Mouse (Mus musculus) left cerebral cortex, postnatal 10 days (tissue): ENCODE data around the gene Kdm4d. TPM values are rescaled to one million over a fixed set of nuclear protein-coding genes. Genes with fewer than 3 reads are reported as not detected.

Source experiments
- DNase-seq, 2 experiments: peaks; one replicate each; pipeline ENCODE4 v3.0.0; 2021 to 2022; ENCODE audit warnings: low spot score in 2 of 2, mixed read lengths in 1 of 2; ENCODE audit errors: extremely low spot score in 1 of 2
- intact Hi-C: fragments of 180-260 bp; cut with DNase I; formaldehyde crosslinking; loops from one replicate; pipeline ENCODE4 v1.15.1; 2025
- total RNA-seq, 2 experiments: library from RNA; stranded (reverse); gene quantifications; 2 replicates each; pipeline ENCODE4 v1.2.3; 2021

Gene Kdm4d
- 1 to 10 TPM; 1.6 to 2.6 TPM for total RNA-seq

GRCm38 (mm10) chr9:14500023-14500915, at the start of gene Kdm4d, which contains the start of gene Cwc15:
Gene Kdm4d (minus strand): TSS chr9:14500482.
Gene Cwc15 (plus strand): TSS chr9:14500617.
- intact Hi-C loops, result loop anchor here (5.0 kb wide), 1 partner anchor 118 kb away; the partner anchor contains the start of gene Endod1

GRCm38 (mm10) chr9:14548366-14548761, 48.1 kb upstream of the Kdm4d start:
- no peak for DNase-seq
- intact Hi-C loops, result no loop called here

More at GRCm38 (mm10) chr9:14500023-14500915, at the start of gene Kdm4d, which contains the start of gene Cwc15:
- DNase-seq, result peak; percentile 96 to 97

GRCm38 (mm10) chr9:14547584-14548365, 47.5 kb upstream of the Kdm4d start:
- peak in 1 of 2 experiments; percentile 30 for DNase-seq
- intact Hi-C loops, result no loop called here

GRCm38 (mm10) chr9:14544034-14544757, 43.9 kb upstream of the Kdm4d start:
- DNase-seq, result no peak
- intact Hi-C loops, result no loop called here

DNA sequence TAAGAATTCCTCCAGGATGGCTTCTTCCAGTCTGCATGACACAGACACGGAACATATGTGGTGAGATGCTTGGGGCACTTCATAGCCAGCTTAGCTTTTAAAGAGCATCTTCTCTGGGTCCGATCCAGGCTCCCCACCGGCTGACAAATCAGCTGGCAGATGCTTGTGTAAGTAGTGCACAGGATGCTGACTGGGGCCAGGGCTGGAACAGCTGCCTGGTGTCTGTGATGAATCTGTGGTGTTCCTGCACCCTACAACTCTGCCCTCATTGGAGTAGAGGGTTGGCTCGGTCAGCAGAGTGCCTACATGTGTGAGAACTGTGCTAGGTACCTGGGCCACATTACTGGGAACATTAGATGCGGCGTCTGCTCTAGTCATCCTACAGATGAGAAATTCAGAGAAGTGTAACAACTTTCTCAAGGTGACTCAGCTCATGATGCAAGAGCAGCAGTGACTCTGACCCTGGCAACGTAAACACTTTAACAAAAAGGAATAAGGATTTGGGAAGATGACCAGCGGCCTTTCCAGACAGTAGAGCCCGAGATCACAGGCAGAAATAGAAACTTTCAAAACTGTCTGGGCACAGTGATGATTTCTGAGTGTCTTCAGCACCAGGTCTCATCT, 34.7 kb upstream of the Kdm4d start:
- intact Hi-C loops, result no loop called here
- DNase-seq, result no peak

DNA sequence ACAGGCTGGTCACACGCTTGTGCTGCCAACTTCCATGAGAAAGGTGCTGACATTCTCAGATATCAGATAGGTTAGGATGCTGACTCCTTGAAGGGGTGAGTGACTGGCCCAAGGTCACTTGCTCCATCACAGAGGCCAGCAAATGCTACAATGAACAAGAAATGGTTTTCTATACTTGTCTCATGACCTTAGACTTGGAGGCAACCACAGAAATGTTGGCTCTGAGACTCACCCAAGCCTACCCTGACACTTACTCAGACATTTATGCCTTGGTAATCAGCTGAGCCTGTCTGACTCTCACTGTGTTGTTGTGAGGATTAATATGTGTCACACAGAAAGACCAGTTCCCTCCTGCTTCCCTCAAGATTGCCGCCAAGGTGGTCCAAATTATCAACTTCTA, 33.4 kb upstream of the Kdm4d start:
- DNase-seq, result no peak
- intact Hi-C loops, result no loop called here

- no peak for DNase-seq
- intact Hi-C loops, result no loop called here
Measured at GRCm38 (mm10) chr9:14532283-14532682, 32.0 kb upstream of the Kdm4d start.

GRCm38 (mm10) chr9:14530004-14530403, 29.7 kb upstream of the Kdm4d start:
- no peak for DNase-seq
- intact Hi-C loops, result no loop called here

DNA sequence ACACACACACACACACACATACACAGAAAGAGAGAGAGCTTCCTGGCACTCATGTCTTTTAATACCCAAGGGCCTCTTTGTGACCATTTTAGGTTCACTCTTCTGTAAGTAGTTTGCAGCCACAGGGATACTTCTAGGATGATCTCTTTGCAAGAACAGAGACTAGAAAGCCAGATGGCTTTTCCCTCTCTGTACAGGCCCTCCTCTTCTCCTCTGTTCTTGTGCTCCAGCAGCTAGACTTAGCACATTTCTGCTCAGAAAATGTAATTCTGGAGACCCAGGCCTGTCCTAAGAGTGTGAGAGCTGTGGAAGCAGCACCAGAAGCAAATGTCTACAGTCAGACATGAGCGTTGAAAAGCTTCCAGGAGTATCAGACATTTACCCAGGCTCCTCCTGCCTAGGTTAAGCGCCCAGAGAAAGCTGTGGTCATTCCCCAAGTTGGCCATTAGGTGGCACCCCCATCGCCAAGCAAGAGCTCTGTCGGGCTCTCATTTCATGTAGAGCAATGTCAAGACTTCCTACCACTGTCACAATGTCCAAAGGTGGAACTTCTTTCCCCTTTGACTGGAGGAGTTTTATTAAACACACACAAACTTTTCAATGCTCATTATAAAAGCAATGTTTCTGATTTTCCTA, 23.2 kb upstream of the Kdm4d start:
- intact Hi-C loops, result loop anchor here (2.0 kb wide), 1 partner anchor 175 kb away; no protein-coding TSS in a partner anchor
- peak; percentile 78 to 79 for DNase-seq

GRCm38 (mm10) chr9:14521695-14522094, 21.4 kb upstream of the Kdm4d start:
- intact Hi-C loops, result loop anchor here (2.0 kb wide), 1 partner anchor 177 kb away; no protein-coding TSS in a partner anchor
- DNase-seq, result no peak

DNA sequence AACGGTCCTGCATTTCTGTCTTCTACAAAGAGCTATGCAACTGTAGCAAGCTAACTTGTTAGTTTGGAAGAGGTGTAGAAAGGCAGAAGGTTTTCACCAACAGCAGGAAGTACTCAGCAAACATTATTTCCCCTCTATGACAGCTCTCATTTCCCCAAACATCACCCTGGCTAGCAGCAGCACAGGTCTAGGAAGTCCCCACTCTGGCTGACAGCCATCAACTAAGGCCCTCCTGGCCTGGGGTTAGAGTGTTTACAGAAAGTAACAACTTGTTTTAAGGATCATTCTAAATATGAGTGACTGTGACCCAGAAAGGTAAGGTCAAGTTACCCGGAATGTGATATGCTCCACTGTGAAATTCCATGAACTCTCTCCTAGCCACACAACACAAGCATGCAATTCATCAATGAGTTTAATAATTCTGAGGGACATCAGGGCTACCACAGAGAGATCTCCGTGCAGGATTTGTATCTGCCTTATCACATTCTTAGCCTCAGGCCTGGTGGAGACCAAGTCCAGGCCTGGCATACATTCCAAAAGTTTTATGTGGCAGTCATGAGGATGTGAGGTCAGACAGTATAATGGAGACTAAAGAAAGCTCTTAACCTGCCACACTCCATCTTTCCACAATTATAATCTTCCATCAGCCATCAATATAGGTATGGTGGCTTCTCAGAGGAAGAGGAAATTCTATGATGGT, 20.8 kb upstream of the Kdm4d start:
- DNase-seq, result no peak
- intact Hi-C loops, result no loop called here

DNA sequence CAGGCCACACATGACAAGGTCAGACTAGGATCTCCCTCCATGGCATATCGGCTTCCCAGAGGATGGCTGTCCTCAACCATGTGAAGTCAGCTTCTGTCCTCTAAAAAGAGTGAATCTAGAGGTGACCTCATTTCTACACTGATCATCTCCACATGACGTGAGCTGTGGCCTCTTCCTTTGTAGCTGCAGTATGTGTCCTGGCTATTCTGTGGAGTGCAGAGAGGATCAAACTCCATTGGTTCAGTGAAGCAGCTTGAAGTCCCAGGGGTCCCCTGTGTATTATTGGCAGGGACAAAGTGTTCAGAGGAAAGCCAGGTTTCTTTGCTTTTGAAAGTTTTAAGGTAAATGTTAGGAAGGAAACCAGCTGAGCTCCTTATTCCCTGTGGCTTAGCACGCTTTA, 17.8 kb upstream of the Kdm4d start:
- intact Hi-C loops, result no loop called here
- DNase-seq, result no peak

- intact Hi-C loops, result no loop called here
- no peak for DNase-seq
Measured at GRCm38 (mm10) chr9:14517296-14517695, 17.0 kb upstream of the Kdm4d start.

DNA sequence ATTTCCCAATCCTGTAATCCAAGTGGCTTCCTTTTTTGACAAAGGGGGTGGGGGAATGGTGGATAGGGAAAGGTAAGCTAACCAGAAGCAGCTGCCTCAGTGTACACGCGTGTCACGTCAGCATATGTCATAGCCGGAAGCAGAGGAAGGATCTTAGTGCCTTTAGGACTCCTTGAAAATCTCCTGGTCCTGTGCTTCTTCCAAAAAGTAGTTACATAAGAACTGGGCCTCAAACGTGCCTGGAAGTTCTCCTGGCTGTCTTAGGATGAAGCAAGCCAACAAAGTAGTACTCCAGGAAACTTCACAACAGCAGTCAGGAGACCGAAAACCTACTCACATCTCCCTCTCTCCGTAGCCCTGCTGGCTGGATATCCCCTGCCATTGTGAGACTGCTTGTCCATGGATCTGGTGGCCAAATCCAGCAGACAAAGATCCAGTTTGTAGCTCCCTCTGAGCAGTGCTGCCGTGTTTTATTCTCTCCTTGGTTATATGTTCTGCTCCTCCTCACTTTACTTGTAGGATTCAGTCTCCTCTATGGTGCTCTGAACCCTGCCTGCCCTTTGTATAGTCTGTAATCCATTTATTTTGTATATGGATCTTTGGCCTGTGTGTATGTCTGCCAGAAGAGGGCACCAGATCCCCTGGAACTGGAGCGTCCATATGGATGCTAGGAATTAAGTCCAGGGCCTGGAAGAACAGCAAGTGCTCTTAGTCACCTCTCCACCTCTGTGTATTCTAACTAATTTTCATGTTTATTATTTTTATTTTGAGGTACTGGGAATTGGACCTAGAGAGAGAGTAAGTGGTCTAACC, 12.6 kb upstream of the Kdm4d start:
- intact Hi-C loops, result loop anchor here (5.0 kb wide), 1 partner anchor 254 kb away; no protein-coding TSS in a partner anchor
- peak; percentile 20 to 41 for DNase-seq

- no peak for DNase-seq
- intact Hi-C loops, result loop anchor here (5.0 kb wide), 1 partner anchor 119 kb away; the partner anchor contains the start of gene Endod1
Measured at GRCm38 (mm10) chr9:14500916-14501424, 688 bp upstream of the Kdm4d start.

- intact Hi-C loops, result no loop called here
- no peak for DNase-seq
Measured at GRCm38 (mm10) chr9:14498896-14499705, 1.2 kb downstream of the Kdm4d start.
